Mouse (Mus musculus) skeletal muscle tissue, adult 2 months (tissue): ENCODE measurements around the gene Slc8a1.

Experiments
- DNase-seq: peaks from one replicate; pipeline ENCODE4 v3.0.0-alpha.2; 2012; ENCODE audit warnings: low read depth, low spot score

The Slc8a1 gene

DNA sequence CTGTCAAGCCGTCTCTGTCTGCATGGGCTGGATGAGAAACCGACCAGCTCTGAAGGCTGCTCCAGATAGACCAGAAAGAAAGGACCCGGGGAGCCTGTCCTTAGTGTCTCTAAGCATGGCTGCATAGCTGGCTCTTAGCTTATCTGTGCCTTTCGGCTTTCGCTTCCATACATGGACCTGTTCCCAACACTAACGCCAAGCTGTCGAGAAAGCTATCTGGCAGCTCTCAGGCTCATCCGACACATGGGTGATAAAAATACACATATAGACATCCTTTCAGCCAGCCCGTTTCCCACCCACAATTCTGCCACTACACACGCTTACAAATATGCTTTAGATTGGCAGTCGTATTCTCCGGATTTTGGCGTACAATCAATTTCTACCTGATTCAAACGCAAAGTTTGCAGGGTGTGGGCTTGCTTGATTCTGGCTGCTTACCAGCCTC, at the start of gene Slc8a1:
Slc8a1 (minus strand) TSS at position 67 of the 445 bp plus-strand sequence.
- DNase-seq, result no peak

DNA sequence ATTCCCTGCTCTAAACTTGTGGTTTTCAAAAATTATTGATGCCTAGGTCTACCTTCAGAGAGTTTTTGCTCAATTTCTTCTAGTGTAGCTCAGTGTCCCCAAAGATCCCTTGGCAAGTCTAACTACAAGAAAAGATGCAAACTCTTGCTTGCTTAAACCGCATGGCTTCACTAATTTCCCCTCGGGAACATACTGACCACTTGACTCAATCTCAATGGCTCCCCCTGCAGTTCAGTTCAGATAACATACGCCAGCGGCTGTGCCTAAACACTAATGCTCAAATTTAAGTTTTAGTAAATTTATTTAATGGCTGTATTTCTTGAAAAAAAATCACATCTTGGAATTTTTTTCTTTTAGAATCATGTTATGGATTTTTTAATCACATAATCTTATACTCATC, 49.2 kb upstream of the Slc8a1 start:
- DNase-seq, result peak; percentile 50

DNA sequence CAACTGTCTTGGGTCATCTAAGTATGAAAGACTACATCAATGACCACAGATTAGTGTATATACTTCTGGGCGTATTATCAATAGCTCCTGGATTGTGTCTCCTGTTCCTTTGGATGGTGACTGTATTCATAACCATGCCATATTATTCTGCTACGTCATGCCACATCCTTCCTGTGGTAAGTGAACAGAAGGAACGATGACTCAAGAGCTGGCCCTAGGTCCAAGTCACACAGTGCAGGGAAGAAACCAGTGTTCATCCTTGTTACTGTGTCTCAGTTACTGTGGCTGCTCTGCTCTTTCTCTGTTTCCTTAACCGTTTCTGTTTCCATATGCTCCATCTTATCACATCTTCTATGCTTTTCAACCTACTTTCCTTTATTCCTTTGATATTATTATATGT, 44.1 kb upstream of the Slc8a1 start:
- no peak for DNase-seq

GRCm38 (mm10) chr17:81781491-81781890, 43.3 kb upstream of the Slc8a1 start:
- DNase-seq, result no peak

DNA sequence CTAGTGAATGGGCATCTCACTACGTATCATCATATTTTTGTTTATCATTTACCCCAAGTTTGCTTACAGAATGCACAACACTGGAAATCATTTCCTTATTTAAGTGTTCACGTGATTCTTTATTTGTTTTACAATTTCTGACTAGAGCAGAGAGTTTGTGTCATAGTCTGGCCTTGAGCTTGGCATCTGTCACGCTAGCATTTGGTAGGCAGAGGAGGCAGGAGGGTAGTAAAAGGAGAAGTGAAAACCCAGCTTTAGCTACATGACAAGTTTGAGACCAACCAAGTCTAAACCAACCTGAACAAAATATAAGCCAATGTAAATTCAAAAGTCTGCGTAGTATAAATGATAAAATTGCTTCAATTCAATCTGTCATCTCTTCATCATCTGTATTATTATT, 41.7 kb upstream of the Slc8a1 start:
- no peak for DNase-seq

- no peak for DNase-seq
These were observed 12.5 kb upstream of the Slc8a1 start for GRCm38 (mm10) chr17:81750664-81751063.

DNA sequence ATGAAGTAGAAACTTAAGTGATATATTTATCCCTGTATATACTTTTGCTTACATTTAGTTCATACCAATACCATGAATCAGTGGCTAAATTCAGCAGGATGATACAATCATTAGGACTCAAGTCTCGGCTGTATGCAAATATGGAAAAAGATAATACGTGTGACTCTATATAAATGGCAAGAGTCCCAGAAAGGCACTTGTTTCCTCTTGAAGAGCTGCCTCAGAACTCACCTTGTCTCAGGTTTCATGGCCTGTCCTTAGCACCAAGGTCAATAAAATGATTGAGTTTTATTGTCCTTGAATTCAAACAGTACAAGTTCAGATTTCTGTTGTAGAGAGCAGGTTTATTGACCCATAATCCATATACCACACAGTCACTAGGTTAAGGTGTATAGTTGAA, 4.9 kb upstream of the Slc8a1 start:
- no peak for DNase-seq

- peak; percentile 4 for DNase-seq
These were observed 2.4 kb upstream of the Slc8a1 start for GRCm38 (mm10) chr17:81740576-81740975.

DNA sequence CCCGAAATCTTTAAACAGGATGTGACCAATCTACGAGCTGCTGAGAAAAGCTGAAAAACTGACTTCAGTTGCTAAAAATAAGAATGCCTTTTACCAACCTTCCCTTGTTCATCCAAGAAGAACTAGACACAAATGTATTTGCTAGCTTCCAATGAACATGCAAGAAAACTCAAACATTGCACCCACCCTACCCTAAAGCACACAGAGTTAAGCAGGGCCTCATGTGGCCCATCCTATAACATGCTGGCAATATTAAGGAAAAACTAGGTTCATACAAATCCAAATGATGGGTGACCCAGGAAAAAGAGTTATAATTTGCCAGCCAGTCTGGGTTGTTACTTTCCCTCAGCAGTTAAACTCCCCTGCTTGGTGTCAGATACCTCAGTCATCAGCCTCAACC, 398 bp downstream of the Slc8a1 start:
- no peak for DNase-seq

- DNase-seq, result no peak
These were observed 868 bp downstream of the Slc8a1 start for GRCm38 (mm10) chr17:81737309-81737708.

DNA sequence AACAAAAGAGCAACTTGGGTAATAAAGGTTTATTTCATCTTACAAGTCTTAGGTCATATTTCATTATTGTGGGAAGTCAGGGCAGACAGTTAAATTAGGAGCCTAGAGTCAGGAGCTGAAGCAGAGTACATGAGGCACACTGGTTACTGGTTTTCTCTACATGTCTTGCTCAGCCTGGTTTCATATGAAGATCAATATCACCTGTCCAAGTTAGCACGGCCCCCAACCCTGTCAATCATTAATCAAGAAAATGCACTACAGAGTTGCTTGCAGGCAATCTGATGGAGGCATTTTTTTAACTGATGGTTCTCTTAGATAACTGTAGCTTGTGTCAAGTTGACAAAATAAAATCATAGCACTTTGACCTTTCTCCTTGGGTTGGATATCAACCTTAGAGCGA, 2.6 kb downstream of the Slc8a1 start:
- no peak for DNase-seq

DNA sequence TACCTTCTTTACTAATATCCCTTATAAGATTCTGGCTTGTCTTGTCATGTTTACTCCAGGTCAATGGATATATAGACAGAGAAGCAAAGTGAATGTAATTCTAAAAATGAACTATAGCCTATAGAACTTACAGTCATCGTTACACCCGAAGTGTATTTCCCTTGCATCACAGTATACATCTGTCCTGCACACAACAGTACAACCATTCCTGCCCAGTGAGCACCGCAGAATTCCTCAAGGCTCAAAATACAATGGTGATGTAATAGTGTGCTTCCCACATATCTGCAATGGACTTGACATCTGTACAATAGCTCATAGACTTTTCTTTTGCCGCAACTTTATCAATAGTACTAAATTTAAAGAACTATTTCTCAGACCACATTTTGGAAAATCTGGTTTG, 8.3 kb downstream of the Slc8a1 start:
- DNase-seq, result no peak

- DNase-seq, result peak; percentile 27
These were observed 25.9 kb downstream of the Slc8a1 start for GRCm38 (mm10) chr17:81712273-81712751.

DNA sequence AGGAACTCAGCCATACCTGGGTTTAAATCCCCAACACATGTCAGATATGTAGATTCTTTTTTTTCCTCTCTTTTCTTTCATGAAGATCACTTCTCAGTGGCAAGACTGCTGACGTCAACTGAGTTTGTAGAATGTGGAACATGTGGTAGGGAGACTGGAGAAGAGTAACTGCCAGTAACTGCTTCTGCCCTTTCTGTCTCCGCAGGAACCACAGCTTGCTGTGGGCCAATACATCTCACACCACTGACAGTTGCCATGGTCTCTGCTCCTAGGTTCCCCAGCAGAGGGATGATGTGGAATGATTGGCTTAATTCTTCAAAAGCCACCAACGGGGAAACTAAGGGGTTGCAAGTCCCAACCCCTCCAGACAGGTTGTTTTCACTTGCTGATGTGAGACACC, 33.4 kb downstream of the Slc8a1 start:
- peak; percentile 30 for DNase-seq

GRCm38 (mm10) chr17:81703258-81703657, 34.9 kb downstream of the Slc8a1 start:
- DNase-seq, result no peak

- no peak for DNase-seq
These were observed 36.5 kb downstream of the Slc8a1 start for GRCm38 (mm10) chr17:81701701-81702100.

- DNase-seq, result no peak
These were observed 39.4 kb downstream of the Slc8a1 start for GRCm38 (mm10) chr17:81698789-81699188.

DNA sequence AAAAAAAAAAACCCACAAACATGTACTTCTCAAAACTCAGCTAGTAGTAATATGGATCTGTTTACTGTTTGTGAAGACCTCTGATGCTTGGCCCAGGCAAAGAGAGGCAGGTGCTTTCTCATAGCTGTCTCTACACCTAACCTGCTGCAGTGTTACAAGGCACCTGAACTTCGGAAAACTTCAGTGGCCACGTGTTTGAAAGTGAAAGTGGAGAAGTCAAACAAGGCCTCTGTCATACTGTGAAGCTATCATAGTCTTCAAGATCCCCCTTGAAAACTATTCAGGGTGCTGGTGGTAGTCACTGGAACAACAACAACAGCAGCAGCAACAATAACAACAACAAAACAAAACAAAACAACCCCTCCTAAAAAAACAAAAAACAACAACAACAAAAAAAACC, 40.5 kb downstream of the Slc8a1 start:
- no peak for DNase-seq

DNA sequence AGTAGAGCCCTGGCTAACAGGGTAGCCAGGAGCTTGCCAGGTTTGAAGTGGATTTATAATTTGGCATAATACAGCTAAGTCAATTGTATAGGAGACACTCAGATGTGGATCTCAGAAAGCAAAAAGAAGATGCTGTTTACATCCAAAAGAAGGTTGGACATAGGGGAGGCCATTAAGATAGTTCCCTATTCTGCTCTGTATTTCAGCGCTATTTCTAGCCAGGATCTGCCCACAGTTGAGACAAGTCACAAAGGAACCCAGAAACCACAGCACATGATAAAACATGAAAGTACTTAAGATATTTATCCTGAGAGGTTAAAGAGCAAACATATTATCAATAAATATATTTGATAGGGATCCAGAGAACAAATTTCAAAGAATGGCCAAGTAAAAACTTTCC, 43.2 kb downstream of the Slc8a1 start:
- no peak for DNase-seq

GRCm38 (mm10) chr17:81679616-81680015, 58.6 kb downstream of the Slc8a1 start:
- DNase-seq, result no peak

DNA sequence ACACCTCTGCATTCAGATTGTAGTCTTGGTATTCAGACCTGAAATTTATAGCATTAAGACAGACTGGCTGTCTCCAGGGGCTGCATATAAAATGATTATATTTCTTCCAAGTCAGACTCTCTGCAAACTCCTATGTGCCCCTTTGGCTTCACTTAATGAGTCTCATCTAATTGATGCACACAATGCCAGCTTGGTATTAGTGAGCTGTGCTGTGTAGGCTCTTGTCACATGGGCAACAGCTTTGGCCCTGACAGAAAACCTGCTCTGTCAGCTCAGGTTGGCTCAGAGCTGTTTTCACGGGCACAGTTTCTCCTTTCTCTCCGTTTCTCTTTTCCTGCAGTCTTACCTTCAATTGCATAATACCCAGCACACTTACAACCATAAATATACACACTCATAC, 60.7 kb downstream of the Slc8a1 start:
- no peak for DNase-seq

- DNase-seq, result peak; percentile 85
These were observed 62.0 kb downstream of the Slc8a1 start for GRCm38 (mm10) chr17:81676203-81676602.

DNA sequence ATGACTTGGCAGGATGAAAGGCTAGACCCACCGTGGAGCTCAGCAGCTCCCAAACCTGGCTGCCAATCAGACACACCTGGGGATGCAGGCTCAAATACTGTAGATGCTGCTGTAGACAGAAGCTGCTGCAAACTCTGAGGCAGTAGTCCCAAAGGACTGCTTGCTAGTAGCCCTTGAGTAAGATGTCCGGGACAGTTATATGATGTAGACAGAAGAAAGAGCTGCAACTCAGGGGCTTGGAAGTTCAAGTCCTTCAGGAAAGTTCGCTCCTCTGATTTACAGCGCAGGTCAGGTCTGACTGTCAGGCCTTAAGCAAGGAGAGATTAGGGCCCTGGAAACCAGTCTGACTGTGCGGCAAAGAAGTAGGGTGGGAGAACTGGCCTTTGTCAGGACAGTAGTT, 66.9 kb downstream of the Slc8a1 start:
- no peak for DNase-seq
